Mouse (Mus musculus) cerebellum, adult 11-12 months (tissue): ENCODE data around the gene Bard1.

Source experiments
- DNase-seq: peaks from one replicate; pipeline ENCODE4 v3.0.0; 2022

The Bard1 gene

GRCm38 (mm10) chr1:71052252-71052651 lies 50.7 kb downstream of the Bard1 start:
- DNase-seq, result no peak

GRCm38 (mm10) chr1:71045141-71045540 lies 57.8 kb downstream of the Bard1 start:
- DNase-seq, result no peak

DNA sequence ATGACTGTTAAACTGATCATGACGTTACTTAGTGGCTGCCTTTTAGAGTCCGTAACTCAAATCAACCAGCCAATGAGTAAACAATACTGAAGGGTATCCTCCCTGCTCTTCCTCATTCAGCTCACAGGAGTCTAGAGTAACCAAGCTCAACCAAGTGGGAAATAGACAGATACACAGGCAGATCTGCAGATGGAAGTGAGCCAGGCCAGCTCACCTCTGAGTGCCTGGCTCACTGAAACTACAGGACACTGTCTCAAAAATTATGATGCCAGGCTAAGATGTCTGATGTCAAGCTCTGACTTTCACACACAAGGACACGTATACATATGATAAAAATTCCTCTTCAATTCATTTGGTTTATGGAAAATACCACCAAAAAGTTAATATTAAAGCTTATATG lies 59.0 kb downstream of the Bard1 start:
- no peak for DNase-seq

GRCm38 (mm10) chr1:71036999-71037398 lies 65.9 kb downstream of the Bard1 start:
- no peak for DNase-seq

GRCm38 (mm10) chr1:71035565-71035964 lies 67.4 kb downstream of the Bard1 start:
- no peak for DNase-seq

DNA sequence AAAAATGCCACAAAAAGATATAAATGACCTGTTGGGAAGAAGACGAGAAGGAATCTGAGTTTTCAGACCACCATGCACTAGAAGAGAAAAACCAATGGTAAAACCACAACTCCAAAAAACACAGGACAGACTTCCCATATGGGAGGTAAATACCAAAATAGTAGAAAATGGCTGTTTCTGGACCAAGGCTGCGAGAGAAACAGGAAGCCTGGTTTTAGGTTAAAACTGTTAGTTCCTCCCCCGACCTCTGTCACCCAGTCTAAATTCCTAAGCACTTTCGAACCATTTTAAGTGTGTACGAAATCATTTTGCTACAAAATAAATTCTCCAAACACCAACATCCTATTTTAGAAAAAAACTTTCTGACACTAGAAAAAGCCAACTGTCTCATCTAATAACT lies 80.2 kb downstream of the Bard1 start:
- no peak for DNase-seq

- no peak for DNase-seq
Observed at GRCm38 (mm10) chr1:71014345-71014744, 88.6 kb downstream of the Bard1 start.

- no peak for DNase-seq
Observed at GRCm38 (mm10) chr1:71005998-71006397, 96.9 kb downstream of the Bard1 start.

DNA sequence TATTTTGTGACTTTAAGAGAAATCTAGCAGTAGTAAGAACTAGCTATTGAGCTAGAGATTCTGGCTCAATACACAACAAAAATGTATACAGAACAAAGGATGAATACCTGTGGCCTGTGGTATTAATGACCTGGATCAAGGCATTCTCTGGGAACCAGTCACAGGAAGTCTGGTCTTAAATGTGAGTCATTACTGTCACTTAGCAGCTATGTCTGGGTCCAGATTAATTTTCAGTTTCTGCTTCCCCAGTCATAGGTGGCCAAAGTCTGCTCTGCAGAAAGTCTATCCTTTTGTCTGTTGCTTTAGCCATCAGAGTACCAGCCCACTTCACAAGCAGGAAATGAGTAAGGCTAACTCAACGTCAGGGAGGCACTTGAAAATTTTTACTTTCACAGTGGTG lies 98.8 kb downstream of the Bard1 start:
- no peak for DNase-seq

DNA sequence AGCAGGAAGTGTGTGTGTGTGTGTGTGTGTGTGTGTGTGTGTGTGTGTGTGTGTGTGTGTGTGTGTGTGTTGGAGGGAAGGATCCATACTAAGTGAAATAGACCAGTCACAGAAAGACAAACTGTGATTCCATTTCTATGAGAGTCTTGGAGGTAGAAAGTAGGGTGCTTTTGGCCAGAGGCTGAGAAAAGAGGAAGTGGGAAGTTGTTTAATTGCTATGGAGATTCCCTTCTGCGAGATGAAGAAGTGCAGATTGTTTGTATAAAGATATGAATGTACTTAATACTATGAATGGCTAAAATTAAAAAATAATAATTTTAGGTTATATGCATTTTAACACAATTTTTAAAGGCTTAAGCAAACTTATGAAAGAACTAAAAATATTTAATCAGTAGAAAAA lies 99.2 kb downstream of the Bard1 start:
- no peak for DNase-seq

DNA sequence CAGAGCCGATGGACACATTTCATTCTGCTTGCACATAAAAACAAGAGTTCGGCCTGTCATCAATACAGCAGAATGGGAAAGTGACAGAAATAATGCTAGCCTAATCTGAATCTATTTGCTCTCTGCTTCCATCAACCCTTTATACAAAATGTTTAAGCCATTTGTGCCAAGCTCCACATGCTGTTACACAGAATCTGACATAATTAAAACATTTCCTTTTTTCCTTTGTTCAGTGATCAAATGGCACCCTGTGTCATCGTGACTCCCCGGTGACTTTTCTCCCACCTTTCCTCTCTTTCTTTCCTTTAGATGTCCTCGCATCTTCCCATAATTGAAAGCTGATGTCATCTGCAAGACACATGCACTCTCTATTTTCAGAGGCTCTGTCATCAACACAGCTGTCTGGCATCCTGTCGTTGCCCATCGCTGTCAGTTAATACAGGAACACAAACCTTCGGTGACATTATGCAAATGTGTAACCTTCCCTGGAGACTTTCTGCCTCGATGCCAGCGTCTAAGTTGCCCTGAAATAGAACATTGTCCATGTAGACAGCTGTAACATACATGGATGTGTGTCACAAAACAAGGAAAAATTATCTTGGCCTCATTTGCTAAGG lies 105.5 kb downstream of the Bard1 start:
- no peak for DNase-seq

GRCm38 (mm10) chr1:70996766-70997165 lies 106.2 kb downstream of the Bard1 start:
- no peak for DNase-seq
